Mouse (Mus musculus) gastrocnemius, adult 8-10 months (tissue): ENCODE measurements around the gene Fam216b. TPM values are rescaled to one million over a fixed set of nuclear protein-coding genes. Genes with fewer than 3 reads are reported as not detected.

ENCODE experiments used
- DNase-seq, 2 experiments: peaks; one replicate each; pipeline ENCODE4 v3.0.0; 2022; ENCODE audit warnings: low spot score in 2 of 2
- total RNA-seq, 4 experiments: library from RNA; stranded (reverse); gene quantifications; 2 replicates each; pipeline ENCODE4 v1.2.4; 2022

The Fam216b gene
- not detected for total RNA-seq

DNA sequence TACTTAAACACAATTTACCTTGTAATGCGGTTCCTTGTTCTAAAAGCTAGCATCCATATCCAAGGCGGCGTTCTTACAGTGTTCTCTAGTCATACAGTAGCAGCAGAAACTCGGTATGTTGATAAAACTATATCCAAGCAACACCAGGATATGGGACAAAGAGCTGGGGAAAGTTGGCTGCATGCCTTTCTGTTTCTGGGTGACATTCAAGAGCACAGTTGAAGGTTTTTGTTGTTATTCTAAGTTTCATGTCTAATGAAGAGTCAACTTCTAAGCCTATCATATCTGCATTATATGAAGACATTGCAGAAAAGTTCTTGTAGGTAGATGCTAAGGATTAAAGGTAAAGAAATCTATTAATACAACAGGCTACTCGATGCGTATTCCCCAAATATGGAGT is at the start of gene Fam216b:
Fam216b (minus strand) TSS at position 101 of the 400 bp plus-strand sequence.
- DNase-seq: no peak

GRCm38 (mm10) chr14:78132368-78133052 is 43.7 kb upstream of the Fam216b start:
- no peak for DNase-seq

DNA sequence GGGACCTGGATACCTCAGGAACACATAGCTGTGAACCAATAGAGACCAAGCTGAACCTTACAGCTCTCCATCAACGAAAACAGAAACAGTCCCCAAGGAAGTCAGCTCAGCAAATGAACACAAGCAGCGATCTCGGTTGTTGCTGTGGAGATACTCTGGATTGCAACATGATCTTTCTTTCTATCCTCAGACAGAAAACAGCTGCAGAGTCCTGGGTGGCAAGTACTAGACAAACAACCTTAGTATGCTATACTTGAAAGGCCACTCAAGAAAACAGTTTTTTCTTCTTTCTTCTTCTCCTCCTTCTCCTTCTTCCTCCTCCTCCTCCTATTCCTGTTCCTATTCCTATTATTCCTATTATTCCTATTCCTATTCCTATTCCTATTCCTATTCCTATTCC is 37.9 kb upstream of the Fam216b start:
- no peak for DNase-seq

GRCm38 (mm10) chr14:78120286-78120685 is 31.5 kb upstream of the Fam216b start:
- no peak for DNase-seq

DNA sequence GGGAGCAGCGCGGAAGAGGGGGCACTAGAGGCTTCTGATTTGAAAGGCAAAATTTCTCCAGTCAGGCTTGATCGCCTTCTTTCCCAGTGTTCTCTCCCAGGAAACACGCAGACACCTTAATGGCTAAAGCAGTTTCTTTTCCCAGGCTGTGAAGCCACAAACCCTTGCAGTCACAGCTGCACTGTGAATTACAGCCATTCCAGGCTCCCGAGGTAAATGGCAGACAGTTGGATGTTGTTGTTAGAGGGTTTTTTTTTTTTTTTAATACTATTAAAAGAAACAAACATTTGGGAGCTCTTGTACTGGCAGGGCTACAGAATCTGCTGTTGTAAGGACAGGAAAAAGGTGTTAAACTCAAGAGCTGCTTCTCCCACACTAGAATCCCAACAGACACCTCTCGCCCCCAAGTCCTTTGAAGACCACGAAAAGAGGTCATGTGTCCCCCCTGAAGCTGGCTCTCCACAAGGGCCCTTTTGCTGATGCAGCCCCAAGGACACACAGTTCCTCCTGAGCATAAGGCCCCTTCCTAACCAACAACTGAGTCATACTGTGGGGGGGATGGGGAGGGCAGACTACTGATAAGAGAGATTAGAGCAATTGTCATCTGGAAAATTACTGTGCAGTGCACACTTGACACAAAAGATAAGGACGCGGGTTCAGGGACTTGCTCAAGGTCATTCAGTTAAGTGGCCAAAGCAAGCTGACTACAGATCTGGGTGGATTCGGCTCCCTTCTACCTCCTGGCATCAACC is 30.8 kb upstream of the Fam216b start:
- DNase-seq: no peak

DNA sequence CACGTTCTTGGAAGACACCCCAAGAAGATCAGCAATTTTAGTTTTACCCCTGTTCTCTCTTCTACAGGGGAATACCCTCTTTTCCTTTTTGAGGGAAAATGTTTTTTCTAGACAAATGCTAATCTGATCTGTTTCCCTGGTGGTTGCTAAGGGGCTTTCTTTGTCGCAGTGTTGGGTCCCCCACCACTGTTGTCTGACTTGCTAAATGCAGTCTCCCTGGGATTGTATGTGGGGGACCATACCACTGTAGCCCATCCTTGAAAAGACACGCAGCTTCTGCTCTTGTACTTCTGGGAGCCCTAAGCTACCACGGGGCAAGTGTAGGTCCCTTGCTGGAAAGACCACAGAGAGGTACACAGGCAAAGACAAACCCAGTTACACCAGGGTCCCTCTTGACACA is 28.9 kb upstream of the Fam216b start:
- no peak for DNase-seq

DNA sequence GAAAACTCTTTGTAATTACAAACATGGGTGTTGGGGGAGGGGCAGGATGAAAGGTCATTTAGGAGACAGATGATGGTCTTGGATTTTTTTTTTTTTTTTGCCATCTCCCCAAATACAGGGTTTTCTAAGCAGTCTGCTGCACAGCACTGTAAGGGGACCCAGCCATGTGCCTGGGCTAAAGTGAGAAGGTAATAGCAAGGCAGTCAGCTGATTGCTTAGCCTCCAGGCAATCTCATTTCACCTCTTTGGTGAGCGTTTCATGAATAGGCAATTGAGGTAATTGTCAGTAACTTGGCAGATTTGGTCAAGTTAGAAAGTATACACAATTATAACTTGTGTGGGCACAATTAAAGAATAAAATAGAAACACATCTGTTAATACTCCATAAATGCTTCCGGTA is 28.5 kb upstream of the Fam216b start:
- no peak for DNase-seq

DNA sequence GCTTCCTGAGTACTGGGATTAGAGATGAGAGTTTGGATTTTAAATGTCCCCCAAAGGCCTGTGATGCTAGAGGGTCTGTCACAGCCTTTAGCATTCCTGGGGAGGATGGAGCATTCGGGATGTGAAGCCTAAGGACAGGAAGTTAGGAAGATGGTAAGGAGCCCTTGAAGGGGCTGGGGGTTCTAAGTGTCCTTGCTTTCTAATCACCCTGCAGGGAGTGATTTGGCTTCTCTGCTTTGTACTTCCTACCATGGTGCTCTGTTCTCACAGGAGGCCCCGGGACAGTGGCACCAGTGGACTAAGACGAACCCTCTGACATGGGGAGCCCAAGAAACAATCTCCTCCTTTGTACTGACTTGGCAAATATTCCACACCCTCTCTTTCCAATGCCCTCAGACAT is 23.7 kb upstream of the Fam216b start:
- DNase-seq: no peak

DNA sequence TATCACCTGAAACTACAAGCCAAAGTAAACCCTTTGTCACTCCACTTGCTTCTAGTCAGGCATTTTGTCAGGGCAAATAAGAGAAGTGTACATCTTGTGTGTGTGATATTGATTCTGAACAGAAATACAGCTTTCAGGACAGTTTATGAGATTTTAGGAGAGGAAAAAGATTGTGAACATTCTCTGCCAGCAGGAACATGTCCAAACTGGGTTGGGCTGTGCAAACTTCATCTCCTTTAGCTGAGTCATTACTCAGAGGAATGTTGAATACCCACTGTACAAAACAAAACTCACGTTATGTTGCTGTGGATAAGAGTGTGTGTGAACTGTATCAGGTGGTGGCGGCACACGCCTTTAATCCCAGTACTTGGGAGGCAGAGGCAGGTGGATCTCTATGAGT is 22.1 kb upstream of the Fam216b start:
- no peak for DNase-seq

GRCm38 (mm10) chr14:78109419-78109818 is 20.6 kb upstream of the Fam216b start:
- DNase-seq: no peak

DNA sequence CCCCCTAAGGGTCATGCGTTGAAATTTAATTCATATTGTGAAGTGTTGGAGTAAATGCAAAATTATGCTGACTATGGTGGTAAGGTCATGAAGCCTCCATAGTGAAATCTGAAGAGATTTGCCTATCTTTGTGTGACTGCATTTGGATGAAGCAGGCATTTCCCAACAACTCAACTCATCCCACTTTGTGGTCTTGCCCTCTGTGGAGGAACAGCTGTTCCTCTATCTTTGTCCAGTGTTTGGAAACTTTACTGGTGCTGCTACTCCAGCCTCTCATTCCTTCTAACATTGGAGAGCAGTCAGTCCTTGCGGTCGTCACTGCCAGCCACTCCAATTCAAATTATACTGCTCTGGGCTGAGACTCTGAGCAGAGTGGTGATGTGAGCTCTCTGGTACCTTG is 19.6 kb upstream of the Fam216b start:
- DNase-seq: no peak

GRCm38 (mm10) chr14:78089591-78089990 is 784 bp upstream of the Fam216b start:
- no peak for DNase-seq

DNA sequence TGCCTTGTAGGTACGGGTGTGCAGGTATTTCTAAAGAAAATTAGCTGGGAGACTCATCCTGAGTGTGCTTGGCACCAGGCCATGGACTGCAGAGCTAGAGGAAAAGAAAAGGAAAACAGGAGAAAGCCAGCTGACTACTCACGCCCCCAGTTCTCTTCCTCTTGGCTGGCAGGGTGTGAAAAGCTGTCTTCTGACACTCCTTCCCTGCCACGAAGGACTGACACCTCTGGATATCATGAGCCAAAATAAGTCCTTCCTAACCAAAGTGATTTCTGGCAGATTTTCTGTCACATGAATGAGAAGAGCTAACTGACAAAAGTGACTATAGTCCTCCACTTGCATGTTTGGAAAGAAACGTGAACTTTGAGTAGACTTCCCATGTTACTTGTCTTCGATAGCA is 5.3 kb downstream of the Fam216b start:
- DNase-seq: no peak

DNA sequence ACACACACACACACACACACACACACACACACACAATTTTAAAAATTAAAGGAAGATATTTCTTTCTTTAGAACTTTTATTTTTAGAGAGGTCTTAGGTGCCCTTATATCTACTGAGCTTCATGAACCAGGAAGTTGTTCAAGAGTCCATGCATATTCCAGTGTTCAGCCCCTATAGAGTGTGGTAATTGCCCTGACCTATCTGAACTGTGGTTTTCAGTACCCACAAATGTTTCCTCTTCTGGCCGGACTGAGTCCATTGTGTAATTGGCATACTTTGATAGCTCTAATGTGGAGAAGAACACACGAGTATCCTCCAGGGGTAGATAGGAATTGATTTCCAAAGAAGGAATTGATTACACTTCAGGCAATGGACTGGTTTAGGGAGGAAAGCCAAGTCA is 11.3 kb downstream of the Fam216b start:
- no peak for DNase-seq

GRCm38 (mm10) chr14:78065938-78066710 is 22.7 kb downstream of the Fam216b start:
- DNase-seq: no peak

GRCm38 (mm10) chr14:78062484-78062883 is 26.3 kb downstream of the Fam216b start:
- no peak for DNase-seq

GRCm38 (mm10) chr14:78060609-78060951 is 28.2 kb downstream of the Fam216b start:
- no peak for DNase-seq

DNA sequence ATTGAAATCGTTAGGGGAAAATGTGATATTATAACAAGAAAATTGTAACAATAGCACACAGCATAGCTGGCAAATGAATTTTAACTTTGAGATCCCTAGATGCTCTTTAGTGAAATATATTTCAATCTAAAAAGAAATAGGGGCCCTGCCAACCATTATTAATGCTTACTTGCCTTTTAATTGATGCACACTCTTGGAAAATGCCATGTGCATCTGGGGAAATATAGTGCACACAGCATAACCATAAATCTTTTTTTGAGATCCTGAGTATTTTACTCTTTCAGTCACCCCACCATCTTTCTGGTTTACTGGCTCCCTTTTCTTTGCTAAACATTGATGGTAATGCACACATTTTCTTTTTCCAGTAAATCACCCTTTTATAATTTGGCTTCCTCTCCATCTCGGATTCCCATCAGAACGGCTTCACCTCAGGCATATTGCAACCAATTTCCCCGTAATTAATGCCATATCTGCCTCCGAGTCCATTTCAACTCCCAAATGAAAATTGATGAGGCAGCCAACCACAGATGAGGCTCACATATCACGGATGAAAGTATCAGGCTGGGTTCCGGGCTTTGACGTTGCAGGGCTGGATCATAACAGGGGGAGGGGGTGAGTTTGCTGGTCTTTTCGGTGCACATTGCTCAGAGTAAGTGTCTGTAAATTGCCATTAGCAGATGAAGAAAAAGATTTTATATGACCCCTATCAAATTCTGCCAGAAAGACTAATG is 28.8 kb downstream of the Fam216b start:
- no peak for DNase-seq

DNA sequence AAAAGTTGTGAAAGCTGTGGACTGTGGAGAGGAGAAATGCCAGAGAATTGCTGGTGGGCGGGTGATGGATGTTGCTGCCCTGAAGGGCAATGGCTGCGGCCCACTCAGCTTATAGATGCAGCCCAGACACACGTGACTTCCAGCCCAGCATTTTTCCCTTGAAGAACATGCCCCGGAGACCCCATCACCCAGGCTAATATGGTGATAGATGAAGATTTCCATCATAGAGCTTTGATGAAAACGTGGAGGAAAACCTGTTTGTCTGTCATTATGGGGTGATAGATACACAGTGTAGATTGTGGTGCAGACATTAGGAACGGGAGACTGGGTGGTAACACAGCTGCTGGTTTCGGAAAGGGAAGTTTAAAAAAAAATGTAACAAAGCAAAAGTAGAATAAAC is 31.4 kb downstream of the Fam216b start:
- no peak for DNase-seq

GRCm38 (mm10) chr14:78056371-78056770 is 32.4 kb downstream of the Fam216b start:
- no peak for DNase-seq

DNA sequence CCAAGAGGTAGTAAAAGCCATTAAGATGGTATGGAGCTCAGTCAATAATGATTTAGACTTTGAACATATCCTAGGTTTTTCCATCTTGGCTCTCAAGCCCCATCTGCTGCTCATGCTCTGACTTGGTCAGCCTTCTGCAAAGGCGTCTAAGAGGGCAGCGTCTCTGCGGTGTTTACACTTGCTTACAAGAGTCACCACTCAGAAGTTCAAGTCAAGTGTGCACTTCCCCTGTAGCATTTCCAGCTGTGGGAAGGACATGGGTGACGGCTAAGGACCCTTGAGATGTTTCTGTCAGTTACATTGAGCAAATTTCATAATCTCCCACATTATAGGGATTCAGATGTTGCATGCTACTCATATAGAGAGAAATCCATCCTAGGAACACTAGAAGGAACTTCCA is 40.1 kb downstream of the Fam216b start:
- DNase-seq: no peak

DNA sequence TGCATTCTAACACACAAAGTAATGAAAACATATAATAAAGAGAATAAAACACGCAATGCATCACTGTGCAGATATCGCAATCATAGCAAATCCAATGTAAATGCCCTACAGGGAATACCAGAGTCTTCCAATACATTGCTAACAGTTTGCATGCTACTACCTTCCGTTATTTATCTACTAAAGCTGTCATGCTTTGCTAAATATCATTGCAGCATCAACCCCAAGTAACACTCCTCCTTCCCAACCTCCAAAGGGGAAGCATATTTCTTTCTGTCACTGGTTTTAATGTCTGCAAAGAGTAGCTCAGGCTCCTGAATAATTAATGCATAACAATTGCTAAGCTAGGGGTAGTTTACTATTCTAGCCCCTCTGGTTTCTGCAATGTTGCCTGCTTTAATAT is 40.5 kb downstream of the Fam216b start:
- no peak for DNase-seq
